Mouse (Mus musculus): ENCODE results near the gene Map7d1. TPM values are rescaled to one million over a fixed set of nuclear protein-coding genes. Genes with fewer than 3 reads are reported as not detected.

Gene Map7d1
- polyA plus RNA-seq, 1 experiment from 2014 or later = 73.9 TPM

- no peaks in the 10 kb centered on the region for H3K9me3 ChIP-seq (replicated peaks)
- peaks cover 92% of the 10 kb centered on the region for H3K36me3 ChIP-seq
- ATAC-seq (ENCODE audit: insufficient number of reproducible peaks, low FRiP score) = peak; percentile 79
- no peak overlapping the region for H3K4me3 ChIP-seq
- peaks cover 59% of the 10 kb centered on the region for H3K4me1 ChIP-seq (replicated peaks)
- WGBS = 26% methylated on average over 5 of the region's 5 CpGs
- no peaks in the 10 kb centered on the region for H3K27me3 ChIP-seq (replicated peaks)
- peak overlapping the region; percentile 50 for H3K4me2 ChIP-seq
- H3K9ac ChIP-seq = peak overlapping the region; percentile 63
- peak overlapping the region; percentile 95 for H3K27ac ChIP-seq (ENCODE audit: poor library complexity, severe bottlenecking)
Observed at GRCm38 (mm10) chr4:126237721-126238242, 18.4 kb downstream of the Map7d1 start.

- 49% methylated on average over 62 of the region's 63 CpGs for WGBS
- no peak overlapping the region for H3K4me3 ChIP-seq
- peaks cover 94% of the 10 kb centered on the region for H3K36me3 ChIP-seq
- peak overlapping the region; percentile 63 for H3K9ac ChIP-seq
- H3K9me3 ChIP-seq (replicated peaks) = no peaks in the 10 kb centered on the region
- H3K27ac ChIP-seq (ENCODE audit: poor library complexity, severe bottlenecking) = peak overlapping the region; percentile 95
- H3K4me2 ChIP-seq = peak overlapping the region; percentile 50
- H3K4me1 ChIP-seq (replicated peaks) = peaks cover 48% of the 10 kb centered on the region
- H3K27me3 ChIP-seq (replicated peaks) = no peaks in the 10 kb centered on the region
- peak; percentile 31; the same call in 1 of the 2 replicates for ATAC-seq (ENCODE audit: insufficient number of reproducible peaks, low FRiP score)
Observed at GRCm38 (mm10) chr4:126236467-126237280, 19.5 kb downstream of the Map7d1 start.

GRCm38 (mm10) chr4:126235191-126235590 is 21.0 kb downstream of the Map7d1 start:
- ATAC-seq (ENCODE audit: insufficient number of reproducible peaks, low FRiP score) = no peak
- no peaks in the 10 kb centered on the region for H3K9me3 ChIP-seq (replicated peaks)
- 81% methylated on average over 10 of the region's 10 CpGs for WGBS
- H3K9ac ChIP-seq = no peak overlapping the region
- peaks cover 45% of the 10 kb centered on the region for H3K4me1 ChIP-seq (replicated peaks)
- peaks cover 96% of the 10 kb centered on the region for H3K36me3 ChIP-seq
- H3K27ac ChIP-seq (ENCODE audit: poor library complexity, severe bottlenecking) = no peak overlapping the region
- H3K4me3 ChIP-seq = no peak overlapping the region
- no peaks in the 10 kb centered on the region for H3K27me3 ChIP-seq (replicated peaks)
- H3K4me2 ChIP-seq = no peak overlapping the region

- H3K4me1 ChIP-seq (replicated peaks) = peaks cover 45% of the 10 kb centered on the region
- H3K27me3 ChIP-seq (replicated peaks) = no peaks in the 10 kb centered on the region
- H3K36me3 ChIP-seq = peaks cover 94% of the 10 kb centered on the region
- no peak overlapping the region for H3K4me2 ChIP-seq
- no peak overlapping the region for H3K27ac ChIP-seq (ENCODE audit: poor library complexity, severe bottlenecking)
- ATAC-seq (ENCODE audit: insufficient number of reproducible peaks, low FRiP score) = no peak
- 80% methylated on average over 18 of the region's 18 CpGs for WGBS
- H3K4me3 ChIP-seq = no peak overlapping the region
- no peaks in the 10 kb centered on the region for H3K9me3 ChIP-seq (replicated peaks)
- H3K9ac ChIP-seq = no peak overlapping the region
Observed at GRCm38 (mm10) chr4:126234496-126235175, 21.5 kb downstream of the Map7d1 start.

- Histone ChIP-seq H3K4me3 (no peak overlapping the region), H3K36me3 (peaks cover 88% of the 10 kb centered on the region), H3K4me2 (no peak overlapping the region), H3K27ac (ENCODE audit: poor library complexity, severe bottlenecking) (no peak overlapping the region), H3K9me3 (replicated peaks) (no peaks in the 10 kb centered on the region), H3K4me1 (replicated peaks) (peaks cover 40% of the 10 kb centered on the region), H3K9ac (no peak overlapping the region), H3K27me3 (replicated peaks) (no peaks in the 10 kb centered on the region)
- 90% methylated on average over 29 of the region's 29 CpGs for WGBS
- no peak for ATAC-seq (ENCODE audit: insufficient number of reproducible peaks, low FRiP score)
Observed at GRCm38 (mm10) chr4:126233676-126234308, 22.4 kb downstream of the Map7d1 start.

- no peak for ATAC-seq (ENCODE audit: insufficient number of reproducible peaks, low FRiP score)
- H3K4me2 ChIP-seq = no peak overlapping the region
- H3K9ac ChIP-seq = no peak overlapping the region
- no peak overlapping the region for H3K27ac ChIP-seq (ENCODE audit: poor library complexity, severe bottlenecking)
- H3K36me3 ChIP-seq = peaks cover 51% of the 10 kb centered on the region
- H3K27me3 ChIP-seq (replicated peaks) = no peaks in the 10 kb centered on the region
- WGBS = 71% methylated on average over 7 of the region's 7 CpGs
- no peak overlapping the region for H3K4me3 ChIP-seq
- no peaks in the 10 kb centered on the region for H3K9me3 ChIP-seq (replicated peaks)
- peaks cover 18% of the 10 kb centered on the region for H3K4me1 ChIP-seq (replicated peaks)
Observed at GRCm38 (mm10) chr4:126229900-126230299, 26.2 kb downstream of the Map7d1 start.

- Histone ChIP-seq H3K4me2 (no peak overlapping the region), H3K9ac (no peak overlapping the region), H3K27ac (ENCODE audit: poor library complexity, severe bottlenecking) (no peak overlapping the region), H3K9me3 (replicated peaks) (no peaks in the 10 kb centered on the region), H3K36me3 (peaks cover 34% of the 10 kb centered on the region), H3K27me3 (replicated peaks) (no peaks in the 10 kb centered on the region), H3K4me1 (replicated peaks) (peaks cover 15% of the 10 kb centered on the region), H3K4me3 (no peak overlapping the region)
- 21% methylated on average over 5 of the region's 5 CpGs for WGBS
- no peak for ATAC-seq (ENCODE audit: insufficient number of reproducible peaks, low FRiP score)
Observed at GRCm38 (mm10) chr4:126228144-126228543, 28.0 kb downstream of the Map7d1 start.

- Histone ChIP-seq H3K4me1 (replicated peaks) (peaks cover 15% of the 10 kb centered on the region), H3K4me3 (peak overlapping the region; percentile 36), H3K27me3 (replicated peaks) (no peaks in the 10 kb centered on the region), H3K27ac (ENCODE audit: poor library complexity, severe bottlenecking) (peak overlapping the region; percentile 63), H3K4me2 (peak overlapping the region; percentile 69), H3K9ac (peak overlapping the region; percentile 60), H3K36me3 (peaks cover 24% of the 10 kb centered on the region), H3K9me3 (replicated peaks) (no peaks in the 10 kb centered on the region)
- WGBS = 6% methylated on average over 18 of the region's 18 CpGs
- peak; percentile 81 for ATAC-seq (ENCODE audit: insufficient number of reproducible peaks, low FRiP score)
Observed at GRCm38 (mm10) chr4:126227077-126227761, 28.9 kb downstream of the Map7d1 start.

GRCm38 (mm10) chr4:126226640-126227039 is 29.5 kb downstream of the Map7d1 start:
- H3K27me3 ChIP-seq (replicated peaks) = no peaks in the 10 kb centered on the region
- no peak for ATAC-seq (ENCODE audit: insufficient number of reproducible peaks, low FRiP score)
- peaks cover 19% of the 10 kb centered on the region for H3K36me3 ChIP-seq
- no peak overlapping the region for H3K9ac ChIP-seq
- H3K4me2 ChIP-seq = peak overlapping the region; percentile 69; the same call in 1 of the 2 replicates
- no peak overlapping the region for H3K4me3 ChIP-seq
- peaks cover 15% of the 10 kb centered on the region for H3K4me1 ChIP-seq (replicated peaks)
- H3K9me3 ChIP-seq (replicated peaks) = no peaks in the 10 kb centered on the region
- H3K27ac ChIP-seq (ENCODE audit: poor library complexity, severe bottlenecking) = no peak overlapping the region; the same call in 1 of the 2 replicates
- 47% methylated on average over 12 of the region's 12 CpGs for WGBS

GRCm38 (mm10) chr4:126222631-126223030 is 33.5 kb downstream of the Map7d1 start:
- WGBS = 80% methylated on average over 11 of the region's 11 CpGs
- ATAC-seq (ENCODE audit: insufficient number of reproducible peaks, low FRiP score) = no peak
- Histone ChIP-seq H3K9me3 (replicated peaks) (no peaks in the 10 kb centered on the region), H3K27me3 (replicated peaks) (no peaks in the 10 kb centered on the region), H3K9ac (no peak overlapping the region), H3K36me3 (no peaks in the 10 kb centered on the region), H3K27ac (ENCODE audit: poor library complexity, severe bottlenecking) (no peak overlapping the region), H3K4me2 (no peak overlapping the region), H3K4me1 (replicated peaks) (peaks cover 6% of the 10 kb centered on the region), H3K4me3 (no peak overlapping the region)

Measured in heart, embryonic 12.5 days (tissue).